Mouse (Mus musculus): ENCODE results near the gene Spata5. TPM values are rescaled to one million over a fixed set of nuclear protein-coding genes. Genes with fewer than 3 reads are reported as not detected.
A peak's percentile ranks its signal among the peaks of the same experiment; 100 is the strongest.

Spata5 gene
- polyA plus RNA-seq, 2 experiments = 9.6 to 40.2 TPM

DNA sequence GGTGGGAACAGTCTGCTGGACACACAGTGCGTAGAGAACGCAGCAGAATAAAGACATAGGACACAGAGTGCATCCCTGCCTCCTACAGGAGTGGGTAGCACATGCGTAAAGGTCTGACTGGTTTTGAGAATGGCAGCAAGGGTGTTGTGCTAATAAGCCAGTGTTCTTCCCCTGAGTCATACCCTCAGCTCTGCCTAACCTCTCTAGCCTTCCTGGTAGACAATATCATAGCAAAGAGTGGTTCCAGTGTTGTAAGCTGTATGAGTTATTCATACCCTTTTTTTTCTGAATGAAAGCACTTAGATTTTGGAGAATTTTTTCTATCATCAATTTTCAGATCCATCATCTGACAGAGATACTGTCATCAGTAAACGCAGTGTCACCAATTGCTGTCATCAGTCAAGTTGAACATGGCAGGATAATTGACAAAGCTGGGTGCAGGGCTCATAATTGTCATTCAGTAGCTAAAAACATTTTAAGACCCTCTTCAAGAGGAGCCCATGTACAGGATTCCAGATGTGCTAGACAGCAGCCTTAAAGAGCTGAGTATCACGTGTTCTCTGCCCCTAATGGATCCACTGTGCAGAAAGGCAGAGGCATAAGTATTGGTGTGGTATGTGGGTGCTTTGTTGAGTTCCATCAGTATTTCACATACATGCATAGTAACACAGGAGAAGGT lies 22.6 kb upstream of the Spata5 start:
- WGBS = 89% methylated on average over 5 of the region's 5 CpGs
- Histone ChIP-seq H3K9ac (ENCODE audit: low read depth, low read length, severe bottlenecking) (no peak overlapping the region), H3K4me2 (replicated peaks; ENCODE audit: low read depth, low read length, severe bottlenecking) (no peak overlapping the region), H3K27me3 (ENCODE audit: control insufficient read depth, insufficient read depth, low read length) (no peaks in the 10 kb centered on the region), H3K9me3 (ENCODE audit: control insufficient read depth, low read length) (no peaks in the 10 kb centered on the region), H3K27ac (replicated peaks; ENCODE audit: low read depth, low read length) (no peak overlapping the region), H3K4me1 (ENCODE audit: control insufficient read depth, insufficient read depth, low read length) (peaks cover 17% of the 10 kb centered on the region), H3K36me3 (ENCODE audit: control insufficient read depth, insufficient read depth, low read length) (no peaks in the 10 kb centered on the region), H3K4me3 (replicated peaks; ENCODE audit: low read length) (no peak overlapping the region)
- no peak for ATAC-seq (ENCODE audit: low FRiP score, low read depth)
- no peak for TF ChIP-seq POLR2A (IDR thresholded peaks at IDR 0.05; ENCODE audit: borderline replicate concordance, extremely low read depth, insufficient read depth, insufficient read length)
- no peak for DNase-seq (ENCODE audit: low spot score)

DNA sequence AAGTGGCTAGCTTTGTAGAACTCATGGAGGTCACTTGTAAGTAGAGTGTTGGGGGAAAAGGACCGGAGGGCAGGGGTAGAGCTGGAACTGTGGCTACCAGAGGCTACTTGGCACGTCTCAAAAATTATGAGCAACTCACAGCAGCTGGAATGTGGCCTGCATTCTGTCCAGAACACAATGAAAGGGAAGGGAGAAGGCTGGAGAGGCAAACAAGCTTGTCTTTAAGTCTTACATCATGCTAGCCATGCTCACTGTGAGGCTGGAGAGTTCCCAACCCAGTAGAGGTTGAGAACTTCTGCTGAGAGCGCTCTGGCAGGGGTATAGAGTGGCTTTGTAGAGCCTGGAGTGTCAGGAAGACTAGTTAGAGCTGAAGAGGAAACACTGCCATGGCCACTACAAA lies 22.1 kb upstream of the Spata5 start:
- no peaks in the 10 kb centered on the region for H3K36me3 ChIP-seq (ENCODE audit: control insufficient read depth, insufficient read depth, low read length)
- no peaks in the 10 kb centered on the region for H3K9me3 ChIP-seq (ENCODE audit: control insufficient read depth, low read length)
- no peak for DNase-seq (ENCODE audit: low spot score)
- no peaks in the 10 kb centered on the region for H3K27me3 ChIP-seq (ENCODE audit: control insufficient read depth, insufficient read depth, low read length)
- no peak overlapping the region for H3K4me3 ChIP-seq (replicated peaks; ENCODE audit: low read length)
- H3K4me2 ChIP-seq (replicated peaks; ENCODE audit: low read depth, low read length, severe bottlenecking) = no peak overlapping the region
- no peak overlapping the region for H3K9ac ChIP-seq (ENCODE audit: low read depth, low read length, severe bottlenecking)
- no peak for ATAC-seq (ENCODE audit: low FRiP score, low read depth)
- no peak overlapping the region for H3K27ac ChIP-seq (replicated peaks; ENCODE audit: low read depth, low read length)
- WGBS = 79% methylated on average over 3 of the region's 3 CpGs
- peaks cover 21% of the 10 kb centered on the region for H3K4me1 ChIP-seq (ENCODE audit: control insufficient read depth, insufficient read depth, low read length)
- no peak for TF ChIP-seq POLR2A (IDR thresholded peaks at IDR 0.05; ENCODE audit: borderline replicate concordance, extremely low read depth, insufficient read depth, insufficient read length)

DNA sequence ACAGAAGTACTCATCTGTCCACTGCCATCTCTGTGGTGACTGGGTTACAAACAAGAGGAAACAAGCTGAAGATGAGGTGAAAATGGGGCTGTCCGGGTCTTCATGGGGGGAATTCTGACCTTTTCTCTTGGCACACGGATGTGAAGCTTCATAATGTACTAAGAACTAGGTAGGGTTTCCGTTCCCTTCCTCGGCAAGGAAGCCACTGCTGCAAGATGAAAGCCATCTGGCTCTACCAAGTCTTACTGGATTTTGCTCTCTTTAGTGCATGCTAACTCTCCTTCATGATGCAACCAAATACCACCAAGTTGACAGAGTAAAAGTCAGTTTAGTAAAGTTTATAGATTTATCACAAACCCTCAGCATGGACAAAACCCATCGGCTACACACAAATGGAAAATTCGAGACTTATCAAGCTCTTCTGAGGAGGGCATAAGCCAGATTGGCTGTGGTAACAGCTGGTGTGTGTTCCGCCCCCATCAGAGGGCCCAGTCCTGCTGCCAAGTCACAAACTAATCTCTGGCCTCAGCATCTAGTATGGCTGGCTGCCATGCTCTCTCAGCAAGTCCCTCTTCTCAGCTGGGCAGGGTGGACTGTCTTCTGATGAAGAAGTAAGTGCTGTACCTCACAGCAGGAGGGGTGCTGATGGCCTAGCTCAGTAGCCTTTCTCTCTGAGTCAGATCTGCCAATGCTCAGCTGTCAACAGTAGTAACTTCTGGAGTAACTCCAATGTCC lies 20.9 kb upstream of the Spata5 start:
- WGBS = 78% methylated on average over 7 of the region's 7 CpGs

DNA sequence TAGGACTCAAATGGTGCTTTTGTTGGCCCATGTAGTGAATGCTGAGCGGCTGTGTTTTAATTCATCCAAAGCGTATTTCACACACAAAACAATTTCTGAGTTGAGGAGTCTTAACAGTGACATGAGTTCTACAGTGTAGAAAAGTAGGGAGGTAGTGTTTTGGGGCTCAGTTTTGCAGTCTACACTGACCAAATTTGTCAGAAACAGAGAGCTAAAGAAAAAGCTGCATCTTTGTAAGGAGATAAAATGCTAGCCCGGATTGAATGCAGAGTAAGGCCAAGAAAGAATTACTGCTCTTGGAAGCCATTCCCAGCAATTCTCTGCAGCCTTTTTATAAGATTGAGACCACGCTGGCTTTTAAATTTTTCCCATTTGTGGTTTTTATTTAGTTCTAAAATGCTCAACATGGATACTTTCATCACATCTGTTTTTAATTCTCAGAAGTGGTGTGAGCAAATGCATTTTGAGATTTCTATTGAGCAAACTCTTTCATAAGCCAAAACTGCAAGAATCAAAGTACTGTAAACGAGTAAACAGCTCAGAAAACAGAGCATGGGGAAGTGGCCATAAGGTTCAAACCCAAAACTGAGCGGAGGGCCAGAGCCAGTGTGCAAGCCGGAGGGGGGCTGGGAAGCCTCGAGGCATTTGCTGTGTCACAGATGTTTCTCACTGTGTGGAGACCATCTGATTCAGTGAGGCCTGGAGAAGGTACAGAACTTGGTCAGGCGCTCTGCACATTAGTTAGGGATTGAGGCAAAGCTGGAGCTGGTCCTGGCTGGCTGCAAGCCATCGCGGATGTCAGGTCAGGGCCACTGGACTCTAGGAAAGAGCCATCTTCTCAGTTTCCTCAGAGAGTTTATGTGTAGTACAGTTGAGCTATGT lies 17.7 kb upstream of the Spata5 start:
- H3K4me1 ChIP-seq (ENCODE audit: control insufficient read depth, insufficient read depth, low read length) = peaks cover 26% of the 10 kb centered on the region
- no peak overlapping the region for H3K4me3 ChIP-seq (replicated peaks; ENCODE audit: low read length)
- no peaks in the 10 kb centered on the region for H3K36me3 ChIP-seq (ENCODE audit: control insufficient read depth, insufficient read depth, low read length)
- no peaks in the 10 kb centered on the region for H3K9me3 ChIP-seq (ENCODE audit: control insufficient read depth, low read length)
- DNase-seq (ENCODE audit: low spot score) (peak; percentile 87), ATAC-seq (ENCODE audit: low FRiP score, low read depth) (peak; percentile 87)
- H3K27ac ChIP-seq (replicated peaks; ENCODE audit: low read depth, low read length) = peak overlapping the region; percentile 91
- TF ChIP-seq POLR2A (IDR thresholded peaks at IDR 0.05; ENCODE audit: borderline replicate concordance, extremely low read depth, insufficient read depth, insufficient read length) = no peak
- WGBS = 26% methylated on average over 11 of the region's 11 CpGs
- H3K9ac ChIP-seq (ENCODE audit: low read depth, low read length, severe bottlenecking) = no peak overlapping the region
- no peak overlapping the region for H3K4me2 ChIP-seq (replicated peaks; ENCODE audit: low read depth, low read length, severe bottlenecking)
- H3K27me3 ChIP-seq (ENCODE audit: control insufficient read depth, insufficient read depth, low read length) = no peaks in the 10 kb centered on the region

More for the DNA sequence above, 20.9 kb upstream of the Spata5 start:
- Histone ChIP-seq H3K4me3 (replicated peaks; ENCODE audit: low read length) (no peak overlapping the region), H3K9ac (ENCODE audit: low read depth, low read length, severe bottlenecking) (no peak overlapping the region), H3K27me3 (ENCODE audit: control insufficient read depth, insufficient read depth, low read length) (no peaks in the 10 kb centered on the region), H3K4me2 (replicated peaks; ENCODE audit: low read depth, low read length, severe bottlenecking) (no peak overlapping the region), H3K27ac (replicated peaks; ENCODE audit: low read depth, low read length) (no peak overlapping the region), H3K36me3 (ENCODE audit: control insufficient read depth, insufficient read depth, low read length) (no peaks in the 10 kb centered on the region), H3K4me1 (ENCODE audit: control insufficient read depth, insufficient read depth, low read length) (peaks cover 26% of the 10 kb centered on the region), H3K9me3 (ENCODE audit: control insufficient read depth, low read length) (no peaks in the 10 kb centered on the region)
- DNase-seq (ENCODE audit: low spot score) = peak; percentile 30
- no peak for ATAC-seq (ENCODE audit: low FRiP score, low read depth)
- no peak for TF ChIP-seq POLR2A (IDR thresholded peaks at IDR 0.05; ENCODE audit: borderline replicate concordance, extremely low read depth, insufficient read depth, insufficient read length)

DNA sequence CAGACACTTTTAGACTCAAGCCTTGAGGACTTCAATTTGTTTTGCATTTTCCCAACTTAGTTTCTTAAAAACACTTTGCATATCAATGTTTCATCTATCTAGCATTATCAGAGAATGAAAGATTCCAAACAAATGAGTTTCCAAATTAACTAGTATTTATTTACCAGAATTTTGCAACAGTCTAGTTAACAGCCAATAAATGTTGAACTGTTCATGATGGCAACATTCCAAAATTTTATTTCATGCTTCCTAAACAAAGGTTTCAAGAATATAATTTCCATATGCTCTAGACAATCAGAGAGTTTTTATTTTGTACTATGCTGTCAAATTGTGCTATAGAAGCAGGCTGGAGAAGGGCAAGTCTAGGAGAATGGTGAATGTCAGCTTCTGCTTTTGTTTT lies 12.1 kb upstream of the Spata5 start:
- Histone ChIP-seq H3K4me1 (ENCODE audit: control insufficient read depth, insufficient read depth, low read length) (0 out of 2 replicates have a peak, but pooled peaks cover 9% of the 10 kb centered on the region), H3K4me3 (replicated peaks; ENCODE audit: low read length) (no peak overlapping the region), H3K27ac (replicated peaks; ENCODE audit: low read depth, low read length) (no peak overlapping the region), H3K4me2 (replicated peaks; ENCODE audit: low read depth, low read length, severe bottlenecking) (no peak overlapping the region), H3K9me3 (ENCODE audit: control insufficient read depth, low read length) (no peaks in the 10 kb centered on the region), H3K27me3 (ENCODE audit: control insufficient read depth, insufficient read depth, low read length) (no peaks in the 10 kb centered on the region), H3K9ac (ENCODE audit: low read depth, low read length, severe bottlenecking) (no peak overlapping the region), H3K36me3 (ENCODE audit: control insufficient read depth, insufficient read depth, low read length) (no peaks in the 10 kb centered on the region; the same call in 1 of the 2 replicates)
- ATAC-seq (ENCODE audit: low FRiP score, low read depth) = no peak
- TF ChIP-seq POLR2A (IDR thresholded peaks at IDR 0.05; ENCODE audit: borderline replicate concordance, extremely low read depth, insufficient read depth, insufficient read length) = no peak
- no peak for DNase-seq (ENCODE audit: low spot score)
